Mouse (Mus musculus) liver, embryonic 14.5 days (tissue): ENCODE results near the gene Mrln. TPM values are rescaled to one million over a fixed set of nuclear protein-coding genes. Genes with fewer than 3 reads are reported as not detected.

ENCODE experiments used
- ATAC-seq: fragments of 200-750 bp; cut with Nextera tagmentation; 2 replicates; pipeline ENCODE4 v1.8.0; 2017; ENCODE audit warnings: moderate number of reproducible peaks, mild to moderate bottlenecking, moderate library complexity; ENCODE audit not compliant: insufficient read depth
- DNase-seq, 3 experiments: peaks; one replicate each; pipeline ENCODE4 v3.0.0-alpha.2; 2012 to 2013; ENCODE audit warnings: low read depth in 3 of 3, low spot score in 3 of 3
- H3K27ac ChIP-seq: fragments of 300-500 bp; sonication (generic); 2 replicates; pipeline ENCODE4 v1.5.1; 2014; ENCODE audit warnings: moderate library complexity, mild to moderate bottlenecking, control low read depth, inconsistent platforms
- H3K27me3 ChIP-seq: fragments of 300-500 bp; sonication (generic); 2 replicates; pipeline ENCODE4 v1.6.1; 2014; ENCODE audit warnings: mild to moderate bottlenecking, low read length, moderate library complexity; ENCODE audit not compliant: control insufficient read depth, insufficient read depth
- H3K36me3 ChIP-seq: fragments of 300-500 bp; sonication (generic); replicated peaks from 2 replicates; pipeline ENCODE4 v1.6.1; 2014; ENCODE audit warnings: low read depth; ENCODE audit not compliant: control insufficient read depth, insufficient read depth
- H3K4me1 ChIP-seq, 2 experiments: fragments of 200-500 bp in 1 of 2; fragments of 300-500 bp in 1 of 2; sonication (generic) in 1 of 2; replicated peaks; 2 replicates each; pipeline ENCODE4 v1.6.1; 2012 to 2014; ENCODE audit warnings: antibody characterized with exemption in 1 of 2, inconsistent platforms in 1 of 2, low read length in 1 of 2; ENCODE audit not compliant: control insufficient read depth in 2 of 2, insufficient read depth in 2 of 2
- H3K4me2 ChIP-seq: fragments of 300-500 bp; sonication (generic); 2 replicates; pipeline ENCODE4 v1.6.1; 2014; ENCODE audit warnings: low read depth, mild to moderate bottlenecking, control low read depth, moderate library complexity
- H3K4me3 ChIP-seq, 2 experiments: fragments of 200-500 bp in 1 of 2; fragments of 300-500 bp in 1 of 2; sonication (generic) in 1 of 2; 2 replicates each; pipeline ENCODE4 v1.5.1; 2012 to 2014; ENCODE audit warnings: low read depth in 2 of 2, low read length in 2 of 2, mild to moderate bottlenecking in 2 of 2, control low read depth in 1 of 2, inconsistent platforms in 1 of 2, moderate library complexity in 1 of 2; ENCODE audit not compliant: insufficient read depth in 1 of 2
- H3K9ac ChIP-seq: fragments of 300-500 bp; sonication (generic); replicated peaks from 2 replicates; pipeline ENCODE4 v1.6.1; 2014; ENCODE audit warnings: mild to moderate bottlenecking, control low read depth, moderate library complexity
- H3K9me3 ChIP-seq: fragments of 300-500 bp; sonication (generic); 2 replicates; pipeline ENCODE4 v1.6.1; 2016; ENCODE audit warnings: low read length, mixed read lengths; ENCODE audit not compliant: control insufficient read depth
- CTCF ChIP-seq: IDR thresholded peaks from 2 replicates; pipeline ENCODE4 v1.5.1; 2016; ENCODE audit warnings: antibody characterized with exemption, low read depth, control low read depth
- EP300 ChIP-seq: IDR thresholded peaks from 2 replicates; pipeline ENCODE4 v1.6.1; 2016; ENCODE audit warnings: antibody characterized with exemption, low read depth
- WGBS: fragments of 180-500 bp; shearing (Covaris S2); extraction: QIAGEN DNeasy Blood & Tissue Kit; methylation state at CpG from one replicate; pipeline ENCODE4 v1.1.7; 2014; ENCODE audit not compliant: insufficient replicate concordance; 5-methylcytosine and 5-hydroxymethylcytosine counted together
- polyA plus RNA-seq, 2 experiments: library from polyadenylated mRNA; depleted of rRNA in 1 of 2; stranded (reverse) in 1 of 2; unstranded in 1 of 2; fragments of >200 nt; fragmentation: Nextera tagmentation in 1 of 2; extraction: Ambion mirVana in 1 of 2; gene quantifications; 2 replicates each; pipeline versions ENCODE4 v1.2.1 to v1.2.3; 2012 to 2014

Mrln gene
- polyA plus RNA-seq, 2 experiments: 0.15 TPM; not detected in 1

- H3K4me2 ChIP-seq: no peak overlapping the region
- DNase-seq (no peak), ATAC-seq (no peak)
- H3K9me3 ChIP-seq: no peaks in the 10 kb centered on the region
- 0 out of 4 replicates have a peak, but pooled peaks cover 0 to 1% of the 10 kb centered on the region in 2 experiments for H3K4me1 ChIP-seq
- no peak for TF ChIP-seq EP300
- no peak for TF ChIP-seq CTCF
- H3K4me3 ChIP-seq: no peak overlapping the region
- no peak overlapping the region for H3K9ac ChIP-seq
- peaks cover 28% of the 10 kb centered on the region for H3K27me3 ChIP-seq
- H3K27ac ChIP-seq: no peak overlapping the region
- no peaks in the 10 kb centered on the region for H3K36me3 ChIP-seq
- WGBS: 34% methylated on average over 8 of the region's 8 CpGs
Observed at GRCm38 (mm10) chr10:70242751-70243444, 38.4 kb downstream of the Mrln start.

GRCm38 (mm10) chr10:70244921-70245558 lies 40.6 kb downstream of the Mrln start, which contains the start of gene Slc16a9:
Slc16a9 (plus strand) TSS chr10:70245100.
- ATAC-seq: no peak
- H3K27me3 ChIP-seq: peaks cover 28% of the 10 kb centered on the region
- under 1% methylated on average over 54 of the region's 54 CpGs for WGBS
- no peak for DNase-seq
- no peak within 1 kb of the TSS for H3K27ac ChIP-seq
- TF ChIP-seq EP300: no peak
- TF ChIP-seq CTCF: peak; percentile 32
- H3K4me1 ChIP-seq: 0 out of 4 replicates have a peak, but pooled peaks cover 0 to 1% of the 10 kb centered on the region in 2 experiments
- H3K4me2 ChIP-seq: peak within 1 kb of the TSS; percentile 63
- H3K9me3 ChIP-seq: no peaks in the 10 kb centered on the region
- peak within 1 kb of the TSS; percentile 49 to 50 for H3K4me3 ChIP-seq
- H3K9ac ChIP-seq: no peak within 1 kb of the TSS
- no peaks in the 10 kb centered on the region for H3K36me3 ChIP-seq

GRCm38 (mm10) chr10:70245559-70245945 lies 41.1 kb downstream of the Mrln start:
- no peak overlapping the region for H3K27ac ChIP-seq
- no peaks in the 10 kb centered on the region for H3K36me3 ChIP-seq
- WGBS: 1% methylated on average over 16 of the region's 16 CpGs
- H3K9ac ChIP-seq: no peak overlapping the region
- peak overlapping the region; percentile 63 for H3K4me2 ChIP-seq
- peaks cover 28% of the 10 kb centered on the region for H3K27me3 ChIP-seq
- H3K4me3 ChIP-seq: peak overlapping the region; percentile 49 to 50
- H3K9me3 ChIP-seq: no peaks in the 10 kb centered on the region
- TF ChIP-seq CTCF: no peak
- no peak for TF ChIP-seq EP300
- H3K4me1 ChIP-seq: 0 out of 4 replicates have a peak, but pooled peaks cover 0 to 1% of the 10 kb centered on the region in 2 experiments
- DNase-seq (no peak), ATAC-seq (no peak)

GRCm38 (mm10) chr10:70246076-70246475 lies 41.6 kb downstream of the Mrln start:
- no peak for DNase-seq
- Histone ChIP-seq H3K4me1 (0 out of 4 replicates have a peak, but pooled peaks cover 0 to 1% of the 10 kb centered on the region in 2 experiments), H3K4me3 (no peak overlapping the region), H3K36me3 (no peaks in the 10 kb centered on the region), H3K27ac (no peak overlapping the region), H3K27me3 (peaks cover 28% of the 10 kb centered on the region), H3K4me2 (peak overlapping the region; percentile 63), H3K9ac (no peak overlapping the region), H3K9me3 (no peaks in the 10 kb centered on the region)
- no peak for ATAC-seq
- WGBS: 36% methylated on average over 9 of the region's 9 CpGs
- no peak for TF ChIP-seq EP300
- no peak for TF ChIP-seq CTCF

GRCm38 (mm10) chr10:70250354-70250753 lies 45.9 kb downstream of the Mrln start:
- Histone ChIP-seq H3K9me3 (no peaks in the 10 kb centered on the region), H3K27ac (no peak overlapping the region), H3K36me3 (no peaks in the 10 kb centered on the region), H3K4me2 (no peak overlapping the region), H3K4me3 (no peak overlapping the region), H3K27me3 (peaks cover 10% of the 10 kb centered on the region), H3K4me1 (no peaks in the 10 kb centered on the region), H3K9ac (no peak overlapping the region)
- DNase-seq (no peak), ATAC-seq (no peak)
- WGBS: 61% methylated on average over 4 of the region's 4 CpGs
- TF ChIP-seq CTCF (no peak), EP300 (no peak)
